Mouse (Mus musculus) spleen, adult 2 months (tissue): Measurements from ENCODE around the gene Dtx4. TPM values are rescaled to one million over a fixed set of nuclear protein-coding genes. Genes with fewer than 3 reads are reported as not detected.

Source experiments
- DNase-seq, 2 experiments: peaks; one replicate each; pipeline versions ENCODE4 v3.0.0 to v3.0.0-alpha.2; 2012 to 2021; ENCODE audit warnings: low spot score in 2 of 2, low read depth in 1 of 2
- H3K27ac ChIP-seq: fragments of 200-500 bp; 2 replicates; pipeline ENCODE4 v1.5.1; 2012; ENCODE audit warnings: low read length, inconsistent platforms; ENCODE audit not compliant: insufficient read depth
- H3K27me3 ChIP-seq: fragments of 200-500 bp; 2 replicates; pipeline ENCODE4 v1.6.1; 2012; ENCODE audit warnings: mild to moderate bottlenecking, moderate library complexity, low read length, inconsistent platforms; ENCODE audit not compliant: control insufficient read depth, insufficient read depth
- H3K36me3 ChIP-seq: fragments of 200-500 bp; 2 replicates; pipeline ENCODE4 v1.6.1; 2012; ENCODE audit warnings: mild to moderate bottlenecking, low read length, inconsistent platforms; ENCODE audit not compliant: control insufficient read depth, insufficient read depth
- H3K4me1 ChIP-seq: fragments of 200-500 bp; 2 replicates; pipeline ENCODE4 v1.6.1; 2011; ENCODE audit warnings: inconsistent platforms; ENCODE audit not compliant: control insufficient read depth, insufficient read depth, insufficient read length
- H3K4me3 ChIP-seq: fragments of 200-500 bp; 2 replicates; pipeline ENCODE4 v1.5.1; 2011; ENCODE audit warnings: mild to moderate bottlenecking, inconsistent platforms; ENCODE audit not compliant: insufficient read depth, insufficient read length; ENCODE audit errors: extremely low read depth
- CTCF ChIP-seq: fragments of 200-500 bp; IDR thresholded peaks from 2 replicates; pipeline ENCODE4 v1.5.1; 2011; ENCODE audit warnings: mild to moderate bottlenecking, inconsistent platforms; ENCODE audit not compliant: insufficient read depth, insufficient read length, insufficient replicate concordance; ENCODE audit errors: extremely low read depth
- POLR2A ChIP-seq: fragments of 200-500 bp; IDR thresholded peaks from 2 replicates; pipeline ENCODE4 v1.6.1; 2011; ENCODE audit warnings: low read depth, low read length, inconsistent platforms
- WGBS: fragments of 180-500 bp; shearing (Covaris S2); methylation state at CpG from one replicate; pipeline ENCODE4 v1.1.7; 2018; 5-methylcytosine and 5-hydroxymethylcytosine counted together
- polyA plus RNA-seq: library from polyadenylated mRNA; depleted of rRNA; stranded (reverse); fragments of >200 nt; gene quantifications from 2 replicates; pipeline ENCODE4 v1.2.3, GENCODE M21; 2012

Dtx4 gene
- polyA plus RNA-seq, 1 experiment: 4.3 TPM

GRCm38 (mm10) chr19:12500881-12501311, 358 bp downstream of the Dtx4 start:
- Histone ChIP-seq H3K27ac (no peak overlapping the region), H3K4me1 (no peaks in the 10 kb centered on the region), H3K4me3 (peak overlapping the region; percentile 65), H3K27me3 (peaks cover 2% of the 10 kb centered on the region; the same call in 1 of the 2 replicates), H3K36me3 (no peaks in the 10 kb centered on the region)
- no peak for DNase-seq
- 3% methylated on average over 38 of the region's 38 CpGs for WGBS
- no peak for TF ChIP-seq CTCF
- no peak for TF ChIP-seq POLR2A

- H3K36me3 ChIP-seq: no peaks in the 10 kb centered on the region
- no peak overlapping the region for H3K4me3 ChIP-seq
- TF ChIP-seq CTCF (no peak), POLR2A (no peak)
- WGBS: 71% methylated on average over 3 of the region's 3 CpGs
- peaks cover 2% of the 10 kb centered on the region; the same call in 1 of the 2 replicates for H3K27me3 ChIP-seq
- no peak for DNase-seq
- H3K27ac ChIP-seq: no peak overlapping the region
- H3K4me1 ChIP-seq: no peaks in the 10 kb centered on the region
Measured at GRCm38 (mm10) chr19:12500124-12500523, 1.1 kb downstream of the Dtx4 start.

GRCm38 (mm10) chr19:12499485-12499884, 1.8 kb downstream of the Dtx4 start:
- no peak for TF ChIP-seq CTCF
- no peaks in the 10 kb centered on the region for H3K36me3 ChIP-seq
- H3K27ac ChIP-seq: no peak overlapping the region
- peaks cover 2% of the 10 kb centered on the region; the same call in 1 of the 2 replicates for H3K27me3 ChIP-seq
- DNase-seq: no peak
- H3K4me1 ChIP-seq: no peaks in the 10 kb centered on the region
- 70% methylated on average over 2 of the region's 2 CpGs for WGBS
- no peak overlapping the region for H3K4me3 ChIP-seq

GRCm38 (mm10) chr19:12498941-12499340, 2.3 kb downstream of the Dtx4 start:
- TF ChIP-seq POLR2A (no peak), CTCF (no peak)
- H3K27ac ChIP-seq: no peak overlapping the region
- WGBS: 82% methylated on average over 1 of the region's 1 CpGs
- DNase-seq: no peak
- no peak overlapping the region for H3K4me3 ChIP-seq
- peaks cover 2% of the 10 kb centered on the region; the same call in 1 of the 2 replicates for H3K27me3 ChIP-seq
- no peaks in the 10 kb centered on the region for H3K4me1 ChIP-seq
- no peaks in the 10 kb centered on the region for H3K36me3 ChIP-seq

GRCm38 (mm10) chr19:12498321-12498720, 2.9 kb downstream of the Dtx4 start:
- 78% methylated on average over 4 of the region's 4 CpGs for WGBS
- TF ChIP-seq POLR2A (no peak), CTCF (no peak)
- no peak for DNase-seq
- Histone ChIP-seq H3K4me1 (no peaks in the 10 kb centered on the region), H3K4me3 (no peak overlapping the region), H3K27me3 (peaks cover 2% of the 10 kb centered on the region; the same call in 1 of the 2 replicates), H3K27ac (no peak overlapping the region), H3K36me3 (no peaks in the 10 kb centered on the region)

GRCm38 (mm10) chr19:12497909-12498308, 3.3 kb downstream of the Dtx4 start:
- H3K27ac ChIP-seq: no peak overlapping the region
- H3K4me1 ChIP-seq: no peaks in the 10 kb centered on the region
- DNase-seq: no peak
- no peak overlapping the region for H3K4me3 ChIP-seq
- TF ChIP-seq POLR2A: no peak
- no peak for TF ChIP-seq CTCF
- peaks cover 2% of the 10 kb centered on the region; the same call in 1 of the 2 replicates for H3K27me3 ChIP-seq
- no peaks in the 10 kb centered on the region for H3K36me3 ChIP-seq
- 83% methylated on average over 2 of the region's 2 CpGs for WGBS

GRCm38 (mm10) chr19:12496241-12496640, 5.0 kb downstream of the Dtx4 start:
- Histone ChIP-seq H3K4me1 (no peaks in the 10 kb centered on the region), H3K4me3 (no peak overlapping the region), H3K27me3 (peaks cover 2% of the 10 kb centered on the region; the same call in 1 of the 2 replicates), H3K27ac (no peak overlapping the region), H3K36me3 (no peaks in the 10 kb centered on the region)
- WGBS: 95% methylated on average over 2 of the region's 2 CpGs
- DNase-seq: no peak
- TF ChIP-seq CTCF: no peak
- TF ChIP-seq POLR2A: no peak
